Mouse (Mus musculus) heart, embryonic 11.5 days (tissue): ENCODE results near the gene Stox2. TPM values are rescaled to one million over a fixed set of nuclear protein-coding genes. Genes with fewer than 3 reads are reported as not detected.

Experiments
- ATAC-seq: fragments of 200-750 bp; cut with Nextera tagmentation; replicated peaks from 2 replicates; pipeline ENCODE4 v1.8.0; 2017; ENCODE audit warnings: moderate library complexity; ENCODE audit not compliant: insufficient number of reproducible peaks, low FRiP score, low TSS enrichment
- H3K27ac ChIP-seq: fragments of 300-500 bp; sonication (generic); 2 replicates; pipeline ENCODE4 v1.5.1; 2014; ENCODE audit warnings: mild to moderate bottlenecking, low read depth, low read length
- H3K27me3 ChIP-seq: fragments of 300-500 bp; sonication (generic); 2 replicates; pipeline ENCODE4 v1.6.1; 2014; ENCODE audit warnings: mild to moderate bottlenecking, low read length, mixed read lengths; ENCODE audit not compliant: control insufficient read depth, insufficient read depth
- H3K36me3 ChIP-seq: fragments of 300-500 bp; sonication (generic); 2 replicates; pipeline ENCODE4 v1.6.1; 2014; ENCODE audit warnings: mild to moderate bottlenecking, low read length, moderate library complexity, mixed read lengths; ENCODE audit not compliant: control insufficient read depth, insufficient read depth
- H3K4me1 ChIP-seq: fragments of 300-500 bp; sonication (generic); 2 replicates; pipeline ENCODE4 v1.6.1; 2014; ENCODE audit warnings: low read length; ENCODE audit not compliant: control insufficient read depth, insufficient read depth
- H3K4me2 ChIP-seq: fragments of 300-500 bp; sonication (generic); 2 replicates; pipeline ENCODE4 v1.6.1; 2014; ENCODE audit warnings: mild to moderate bottlenecking, moderate library complexity
- H3K4me3 ChIP-seq: fragments of 300-500 bp; sonication (generic); 2 replicates; pipeline ENCODE4 v1.5.1; 2014; ENCODE audit warnings: low read depth, low read length
- H3K9ac ChIP-seq: fragments of 300-500 bp; sonication (generic); 2 replicates; pipeline ENCODE4 v1.6.1; 2014; ENCODE audit warnings: mild to moderate bottlenecking, low read depth, low read length, moderate library complexity
- H3K9me3 ChIP-seq: fragments of 300-500 bp; sonication (generic); replicated peaks from 2 replicates; pipeline ENCODE4 v1.6.1; 2016; ENCODE audit warnings: low read length; ENCODE audit not compliant: control insufficient read depth
- WGBS: fragments of 180-500 bp; shearing (Covaris S2); extraction: QIAGEN DNeasy Blood & Tissue Kit; methylation state at CpG from one replicate; pipeline ENCODE4 v1.1.7; 2014; ENCODE audit not compliant: insufficient replicate concordance; 5-methylcytosine and 5-hydroxymethylcytosine counted together
- polyA plus RNA-seq: library from polyadenylated mRNA; unstranded; fragments of >200 nt; fragmentation: Nextera tagmentation; extraction: Ambion mirVana; gene quantifications from 2 replicates; pipeline ENCODE4 v1.2.1, GENCODE M21; 2014

Stox2 gene
- polyA plus RNA-seq, 1 experiment from 2014 or later = 10.6 TPM

GRCm38 (mm10) chr8:47135586-47135985 lies 310.6 kb downstream of the Stox2 start:
- peak overlapping the region; percentile 29 for H3K4me3 ChIP-seq
- WGBS = 6% methylated on average over 9 of the region's 9 CpGs
- H3K27ac ChIP-seq = no peak overlapping the region

GRCm38 (mm10) chr8:47134736-47135135 lies 311.4 kb downstream of the Stox2 start:
- no peak for ATAC-seq
- no peak overlapping the region for H3K27ac ChIP-seq
- no peak overlapping the region for H3K9ac ChIP-seq
- H3K36me3 ChIP-seq = no peaks in the 10 kb centered on the region
- H3K4me2 ChIP-seq = peak overlapping the region; percentile 61; the same call in 1 of the 2 replicates
- 40% methylated on average over 11 of the region's 11 CpGs for WGBS
- H3K4me3 ChIP-seq = no peak overlapping the region
- no peaks in the 10 kb centered on the region for H3K9me3 ChIP-seq
- H3K27me3 ChIP-seq = no peaks in the 10 kb centered on the region
- peaks cover 2% of the 10 kb centered on the region for H3K4me1 ChIP-seq

More at GRCm38 (mm10) chr8:47135586-47135985, 310.6 kb downstream of the Stox2 start:
- no peak for ATAC-seq
- no peaks in the 10 kb centered on the region for H3K27me3 ChIP-seq
- no peak overlapping the region for H3K9ac ChIP-seq
- peaks cover 2% of the 10 kb centered on the region for H3K4me1 ChIP-seq
- H3K36me3 ChIP-seq = no peaks in the 10 kb centered on the region
- peak overlapping the region; percentile 61 for H3K4me2 ChIP-seq
- no peaks in the 10 kb centered on the region for H3K9me3 ChIP-seq

- no peak overlapping the region for H3K27ac ChIP-seq
- no peaks in the 10 kb centered on the region for H3K9me3 ChIP-seq
- peaks cover 2% of the 10 kb centered on the region for H3K4me1 ChIP-seq
- whole genome bisulfite sequencing = 81% methylated on average over 3 of the region's 3 CpGs
- H3K4me2 ChIP-seq = no peak overlapping the region
- H3K27me3 ChIP-seq = no peaks in the 10 kb centered on the region
- no peaks in the 10 kb centered on the region for H3K36me3 ChIP-seq
- no peak overlapping the region for H3K4me3 ChIP-seq
- H3K9ac ChIP-seq = no peak overlapping the region
- no peak for ATAC-seq
Measured at GRCm38 (mm10) chr8:47133381-47133780, 312.8 kb downstream of the Stox2 start.

Other genes with a start within 250 kb of the Stox2 start
- 25.1 and 29.3 TPM in 2 replicates for gene Trappc11, start 87.1 kb upstream of the Stox2 start, polyA plus RNA-seq
- 37.9 and 42.6 TPM in 2 replicates for gene Rwdd4a, start 87.3 kb upstream of the Stox2 start, polyA plus RNA-seq
- gene Ing2, start 229.2 kb upstream of the Stox2 start, polyA plus RNA-seq = 6.8 and 10.4 TPM in 2 replicates